Mouse (Mus musculus): ENCODE results near the gene D630023F18Rik. TPM values are rescaled to one million over a fixed set of nuclear protein-coding genes. Genes with fewer than 3 reads are reported as not detected.

Gene D630023F18Rik
- total and polyA plus RNA-seq, 3 experiments: not detected

DNA sequence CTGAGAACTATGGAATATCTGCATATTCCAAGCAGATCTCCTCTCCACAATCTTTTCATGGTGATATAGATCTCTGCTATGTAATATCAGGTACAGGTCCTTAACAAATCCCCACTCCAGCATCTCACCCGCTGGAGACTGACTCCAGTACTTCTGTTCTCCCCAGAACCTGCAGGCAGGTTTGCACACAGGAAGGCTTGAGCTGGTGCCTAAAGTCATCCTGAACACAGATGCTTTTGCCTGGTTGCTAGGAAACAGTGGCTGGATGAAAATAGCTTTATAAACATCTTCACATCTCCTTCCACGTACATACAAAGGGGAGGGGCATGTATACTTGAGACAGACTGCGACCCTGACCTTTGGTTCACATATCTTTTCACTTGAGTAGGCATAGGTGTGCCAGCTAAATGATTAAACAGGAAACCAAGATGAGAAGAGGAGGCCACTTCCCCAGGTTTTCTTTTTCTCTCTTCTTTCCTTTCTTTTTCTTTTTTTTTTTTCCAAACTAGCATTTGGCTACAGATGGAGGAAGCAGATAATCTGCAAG lies 6.7 kb upstream of the D630023F18Rik start:
- H3K9me3 ChIP-seq (replicated peaks; ENCODE audit: insufficient read depth, low read length): no peaks in the 10 kb centered on the region

DNA sequence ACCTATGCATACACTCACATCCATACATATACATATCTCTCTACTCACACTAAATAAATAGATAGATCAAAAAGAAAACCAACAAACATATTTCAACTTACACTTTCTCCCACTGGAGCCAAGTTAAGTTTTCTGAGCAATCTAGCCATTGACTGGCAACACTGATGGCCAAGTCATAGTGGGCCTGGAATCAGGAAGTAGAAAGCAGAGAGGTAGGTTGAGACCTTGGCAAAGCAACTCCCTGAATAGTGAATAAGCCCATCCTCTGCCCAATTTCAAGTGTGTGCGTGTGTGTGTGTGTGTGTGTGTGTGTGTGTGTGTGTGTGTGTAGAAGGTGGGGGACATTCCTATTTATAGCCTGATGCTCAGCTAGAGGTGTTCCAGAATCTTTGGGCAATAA lies 3.6 kb downstream of the D630023F18Rik start, which contains the start of gene Gm28845:
Gene Gm28845 (minus strand): TSS at position 121 of the 400 bp plus-strand sequence.
- TF ChIP-seq JUND (IDR thresholded peaks at IDR 0.05; ENCODE audit: low read depth, low read length) (no peak), MAX (IDR thresholded peaks at IDR 0.05; ENCODE audit: low read length) (no peak), ETS1 (IDR thresholded peaks at IDR 0.05; ENCODE audit: low read depth, low read length) (no peak), POLR2AphosphoS2 (IDR thresholded peaks at IDR 0.05; ENCODE audit: low read length) (no peak), HCFC1 (IDR thresholded peaks at IDR 0.05; ENCODE audit: low read depth, low read length) (no peak), POLR2A (IDR thresholded peaks at IDR 0.05; ENCODE audit: control insufficient read depth in 1 of 2, insufficient read depth in 1 of 2, low read depth in 1 of 2, low read length in 2 of 2, poor library complexity in 1 of 2) (no peak), SIN3A (IDR thresholded peaks at IDR 0.05; ENCODE audit: low read length) (no peak), USF1 (IDR thresholded peaks at IDR 0.05; ENCODE audit: low read depth, low read length) (no peak), MEF2A (IDR thresholded peaks at IDR 0.05; ENCODE audit: extremely low read depth, insufficient replicate concordance, low read depth, low read length, poor library complexity, severe bottlenecking) (no peak), CHD2 (IDR thresholded peaks at IDR 0.05; ENCODE audit: low read length) (no peak), RAD21 (IDR thresholded peaks at IDR 0.05; ENCODE audit: low read depth, low read length) (no peak), TCF12 (IDR thresholded peaks at IDR 0.05; ENCODE audit: low read depth, low read length) (no peak), EP300 (IDR thresholded peaks at IDR 0.05; ENCODE audit: low read depth in 1 of 2, low read length in 2 of 2) (no peak)
- DNase-seq (ENCODE audit: low read depth, low spot score): no peak

More for the DNA sequence above, 6.7 kb upstream of the D630023F18Rik start:
- no peak overlapping the region for H3K9ac ChIP-seq (ENCODE audit: control insufficient read depth, low read depth, low read length, poor library complexity, severe bottlenecking)
- TF ChIP-seq KAT2A (conservative IDR thresholded peaks at IDR 0.05; ENCODE audit: low read depth, low read length): no peak
- no peak for TF ChIP-seq MEF2A (IDR thresholded peaks at IDR 0.05; ENCODE audit: extremely low read depth, insufficient replicate concordance, low read depth, low read length, poor library complexity, severe bottlenecking)
- no peak overlapping the region for H3K27ac ChIP-seq (ENCODE audit: control insufficient read depth, low read depth, low read length)
- H3K4me1 ChIP-seq (ENCODE audit: control insufficient read depth in 1 of 2, insufficient read depth in 2 of 2, low read length in 2 of 2): no peaks in the 10 kb centered on the region
- no peak overlapping the region for H3K4me3 ChIP-seq (ENCODE audit: control insufficient read depth in 1 of 2, insufficient read depth in 1 of 2, low read depth in 2 of 2, low read length in 2 of 2)
- no peaks in the 10 kb centered on the region for H3K79me2 ChIP-seq (ENCODE audit: control insufficient read depth, insufficient read depth, low read length, poor library complexity)
- no peaks in the 10 kb centered on the region for H3K36me3 ChIP-seq (ENCODE audit: control insufficient read depth in 1 of 2, insufficient read depth in 2 of 2, low read length in 2 of 2)
- H3K27me3 ChIP-seq (ENCODE audit: control insufficient read depth in 1 of 2, insufficient read depth in 2 of 2, low read length in 2 of 2): no peaks in the 10 kb centered on the region
- DNase-seq (ENCODE audit: low read depth, low spot score): no peak

More for the DNA sequence above, 3.6 kb downstream of the D630023F18Rik start, which contains the start of gene Gm28845:
- H3K27ac ChIP-seq (ENCODE audit: control insufficient read depth, low read depth, low read length): no peak within 1 kb of the TSS
- no peaks in the 10 kb centered on the region; a peak in 1 of 4 replicates for H3K27me3 ChIP-seq (ENCODE audit: control insufficient read depth in 1 of 2, insufficient read depth in 2 of 2, low read length in 2 of 2)
- no peaks in the 10 kb centered on the region for H3K9me3 ChIP-seq (replicated peaks; ENCODE audit: insufficient read depth, low read length)
- no peak within 1 kb of the TSS for H3K9ac ChIP-seq (ENCODE audit: control insufficient read depth, low read depth, low read length, poor library complexity, severe bottlenecking)
- no peak within 1 kb of the TSS for H3K4me3 ChIP-seq (ENCODE audit: control insufficient read depth in 1 of 2, insufficient read depth in 1 of 2, low read depth in 2 of 2, low read length in 2 of 2)
- H3K36me3 ChIP-seq (ENCODE audit: control insufficient read depth in 1 of 2, insufficient read depth in 2 of 2, low read length in 2 of 2): no peaks in the 10 kb centered on the region
- H3K79me2 ChIP-seq (ENCODE audit: control insufficient read depth, insufficient read depth, low read length, poor library complexity): no peaks in the 10 kb centered on the region
- no peaks in the 10 kb centered on the region for H3K4me1 ChIP-seq (ENCODE audit: control insufficient read depth in 1 of 2, insufficient read depth in 2 of 2, low read length in 2 of 2)
